Mouse (Mus musculus) left cerebral cortex, adult 2 months (tissue): ENCODE measurements around the gene Glce. TPM values are rescaled to one million over a fixed set of nuclear protein-coding genes. Genes with fewer than 3 reads are reported as not detected.

Source experiments
- DNase-seq, 2 experiments: peaks; one replicate each; pipeline ENCODE4 v3.0.0; 2021 to 2022; ENCODE audit warnings: low spot score in 2 of 2, mixed read lengths in 1 of 2; ENCODE audit errors: extremely low spot score in 1 of 2
- H3K27ac ChIP-seq: fragments of 200-600 bp; 2 replicates; pipeline ENCODE4 v1.8.1; 2022
- H3K4me3 ChIP-seq: fragments of 200-600 bp; 2 replicates; pipeline ENCODE4 v1.8.1; 2022
- CTCF ChIP-seq: fragments of 200-600 bp; IDR thresholded peaks from 2 replicates; pipeline ENCODE4 v1.8.1; 2022; ENCODE audit warnings: antibody characterized with exemption, mild to moderate bottlenecking, moderate library complexity
- intact Hi-C: fragments of 180-260 bp; cut with DNase I; formaldehyde crosslinking; loops from one replicate; pipeline ENCODE4 v1.15.1; 2025
- total RNA-seq, 2 experiments: library from RNA; stranded (reverse); gene quantifications; 2 replicates each; pipeline ENCODE4 v1.2.3; 2021

Glce gene
- total RNA-seq, 2 experiments from 2014 or later: 31.5 to 33.9 TPM

DNA sequence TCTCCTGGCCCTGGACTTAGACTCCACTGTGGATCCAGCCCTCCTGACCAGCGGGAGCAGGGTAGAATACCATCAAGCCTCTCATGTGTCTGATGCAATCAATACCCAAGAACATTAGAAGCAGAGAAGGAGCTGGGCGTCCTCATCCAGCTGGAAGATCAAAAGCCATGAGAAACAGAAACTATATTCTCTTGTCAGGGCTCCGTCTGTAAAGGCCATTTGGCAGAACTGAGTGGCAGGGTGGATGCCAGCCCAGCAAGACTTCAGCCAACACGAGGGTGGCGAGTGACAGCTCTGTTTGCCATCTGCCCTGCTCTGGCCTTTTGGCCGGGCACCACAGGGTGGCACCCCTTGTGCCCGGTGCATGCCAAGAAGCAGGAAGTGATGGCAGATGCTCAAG is 30.8 kb upstream of the Glce start:
- TF ChIP-seq CTCF: no peak
- no peak overlapping the region for H3K27ac ChIP-seq
- DNase-seq: no peak
- intact Hi-C loops: no loop called here
- H3K4me3 ChIP-seq: no peak overlapping the region

DNA sequence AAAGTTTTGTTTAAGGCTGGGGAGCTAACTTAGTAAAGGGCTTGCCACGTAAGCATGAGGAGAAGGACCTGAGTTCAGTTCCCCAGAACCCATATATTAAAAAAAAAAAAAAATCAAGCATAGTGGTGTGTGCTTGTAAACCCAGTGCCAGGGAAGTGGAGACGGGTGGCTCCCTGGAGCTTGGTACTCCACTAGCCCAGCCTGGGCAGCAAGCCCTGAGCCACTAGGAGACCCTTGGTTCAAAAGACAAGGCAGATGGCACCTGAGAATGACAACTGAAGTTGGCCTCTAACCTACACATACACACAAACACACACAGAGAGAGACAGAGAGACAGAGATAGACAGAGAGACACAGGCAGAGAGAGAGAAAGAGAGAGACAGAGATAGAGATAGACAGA is 30.1 kb upstream of the Glce start:
- TF ChIP-seq CTCF: no peak
- intact Hi-C loops: no loop called here
- Histone ChIP-seq H3K27ac (no peak overlapping the region), H3K4me3 (no peak overlapping the region)
- no peak for DNase-seq

GRCm38 (mm10) chr9:62145198-62145597 is 22.7 kb upstream of the Glce start:
- no peak overlapping the region for H3K4me3 ChIP-seq
- H3K27ac ChIP-seq: no peak overlapping the region
- intact Hi-C loops: no loop called here
- TF ChIP-seq CTCF: no peak
- DNase-seq: no peak

- no peak overlapping the region for H3K27ac ChIP-seq
- intact Hi-C loops: no loop called here
- no peak overlapping the region for H3K4me3 ChIP-seq
- no peak for TF ChIP-seq CTCF
- no peak for DNase-seq
Measured at GRCm38 (mm10) chr9:62143428-62143827, 21.0 kb upstream of the Glce start.

DNA sequence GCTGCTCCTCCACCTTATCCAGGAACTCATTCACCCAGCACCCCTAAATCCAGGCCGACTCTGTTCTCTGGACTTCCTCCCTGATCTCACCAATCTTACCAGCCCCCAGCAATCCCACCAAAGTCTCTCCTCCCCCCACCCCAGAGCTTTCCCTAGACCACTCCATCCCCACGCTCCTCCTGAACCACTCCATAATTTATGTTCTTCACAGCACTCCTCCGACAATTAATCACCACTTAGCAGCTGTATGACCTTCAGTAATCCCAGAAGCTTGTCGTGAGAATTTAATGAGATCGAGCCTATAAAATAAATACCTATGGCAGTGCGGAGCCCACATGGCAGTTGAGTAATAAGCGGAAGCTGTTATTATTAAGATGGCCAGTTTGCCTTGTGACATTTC is 16.6 kb upstream of the Glce start:
- intact Hi-C loops: loop anchor here (5.0 kb wide), 2 partner anchors 83 to 103 kb away; no protein-coding TSS in a partner anchor
- TF ChIP-seq CTCF: no peak
- no peak overlapping the region for H3K27ac ChIP-seq
- H3K4me3 ChIP-seq: no peak overlapping the region
- no peak for DNase-seq

GRCm38 (mm10) chr9:62137259-62137658 is 14.8 kb upstream of the Glce start:
- DNase-seq: peak; percentile 40 to 63
- peak overlapping the region; percentile 45; the same call in 1 of the 2 replicates for H3K27ac ChIP-seq
- TF ChIP-seq CTCF: no peak
- H3K4me3 ChIP-seq: no peak overlapping the region
- intact Hi-C loops: loop anchor here (5.0 kb wide), 2 partner anchors 85 to 105 kb away; no protein-coding TSS in a partner anchor

DNA sequence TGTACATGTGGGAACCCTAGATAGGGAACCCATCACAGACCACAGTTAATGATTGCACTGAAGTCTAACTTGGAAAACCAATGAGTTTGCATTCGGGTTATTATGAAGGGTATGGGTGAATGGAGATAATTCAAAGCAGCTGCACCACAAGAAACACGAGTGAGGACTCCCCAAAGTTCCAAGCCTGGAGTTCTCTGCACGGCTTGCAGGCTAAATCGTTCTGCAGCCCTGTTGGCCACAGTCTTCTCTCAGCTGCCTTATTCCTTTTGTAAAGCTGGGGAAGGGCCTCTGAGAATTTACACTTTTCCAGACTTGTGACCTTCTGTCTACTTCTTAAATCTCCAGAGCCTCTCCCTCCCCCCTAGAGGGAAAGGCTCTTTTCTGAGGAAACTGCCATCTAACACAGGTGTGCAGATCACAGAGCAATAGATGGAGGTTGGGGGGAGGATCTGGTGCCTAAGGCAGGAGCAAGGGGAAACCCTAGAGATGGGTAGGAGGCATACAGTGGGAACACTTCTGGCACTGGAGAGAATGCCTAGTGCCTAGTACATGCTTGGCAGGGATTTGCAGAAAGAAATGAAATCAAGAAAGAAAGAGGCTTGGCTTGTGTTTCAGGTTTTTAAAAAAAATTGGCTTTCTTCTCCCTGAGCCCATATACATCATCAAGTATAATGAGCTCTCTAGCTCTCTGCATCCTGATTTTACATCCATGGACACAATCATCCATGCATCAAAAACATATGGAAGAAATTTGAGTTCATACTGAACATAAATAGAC is 9.7 kb upstream of the Glce start:
- intact Hi-C loops: loop anchor here (5.0 kb wide), 1 partner anchor 95 kb away; no protein-coding TSS in a partner anchor
- no peak overlapping the region for H3K4me3 ChIP-seq
- no peak for TF ChIP-seq CTCF
- no peak for DNase-seq
- H3K27ac ChIP-seq: no peak overlapping the region

- DNase-seq: no peak
- TF ChIP-seq CTCF: no peak
- intact Hi-C loops: loop anchor here (5.0 kb wide), 1 partner anchor 93 kb away; no protein-coding TSS in a partner anchor
Measured at GRCm38 (mm10) chr9:62130746-62131145, 8.3 kb upstream of the Glce start.

DNA sequence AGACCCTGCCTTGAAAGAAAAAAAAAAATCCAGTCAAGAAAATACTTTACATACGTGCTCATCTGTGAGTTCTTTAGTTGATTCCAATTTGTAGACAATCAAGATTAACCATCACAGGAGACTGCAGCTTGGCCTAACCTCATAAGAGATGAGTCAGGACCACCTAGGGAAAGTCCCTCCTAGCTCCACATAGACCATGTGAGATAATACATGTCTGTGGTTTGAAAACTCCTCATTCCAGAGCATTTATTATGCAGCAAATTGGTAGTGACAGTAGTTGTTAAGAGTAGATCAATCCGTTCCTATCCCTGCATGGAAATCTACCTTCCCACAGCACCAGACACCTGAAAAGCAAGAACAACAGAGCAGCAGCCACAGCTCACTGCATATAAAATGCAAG is 5.6 kb upstream of the Glce start:
- intact Hi-C loops: no loop called here
- no peak for DNase-seq
- no peak overlapping the region for H3K27ac ChIP-seq
- no peak for TF ChIP-seq CTCF
- H3K4me3 ChIP-seq: no peak overlapping the region

More at GRCm38 (mm10) chr9:62130746-62131145, 8.3 kb upstream of the Glce start:
- Histone ChIP-seq H3K4me3 (no peak overlapping the region), H3K27ac (no peak overlapping the region)

- no peak for TF ChIP-seq CTCF
- H3K27ac ChIP-seq: no peak overlapping the region
- DNase-seq: no peak
- intact Hi-C loops: no loop called here
- no peak overlapping the region for H3K4me3 ChIP-seq
Measured at GRCm38 (mm10) chr9:62125986-62126575, 3.6 kb upstream of the Glce start.

GRCm38 (mm10) chr9:62124266-62124665 is 1.8 kb upstream of the Glce start:
- intact Hi-C loops: loop anchor here (5.0 kb wide), 4 partner anchors 82 to 177 kb away; partner anchors contain the start of gene Kif23
- TF ChIP-seq CTCF: no peak
- no peak overlapping the region for H3K4me3 ChIP-seq
- no peak overlapping the region for H3K27ac ChIP-seq
- DNase-seq: no peak

DNA sequence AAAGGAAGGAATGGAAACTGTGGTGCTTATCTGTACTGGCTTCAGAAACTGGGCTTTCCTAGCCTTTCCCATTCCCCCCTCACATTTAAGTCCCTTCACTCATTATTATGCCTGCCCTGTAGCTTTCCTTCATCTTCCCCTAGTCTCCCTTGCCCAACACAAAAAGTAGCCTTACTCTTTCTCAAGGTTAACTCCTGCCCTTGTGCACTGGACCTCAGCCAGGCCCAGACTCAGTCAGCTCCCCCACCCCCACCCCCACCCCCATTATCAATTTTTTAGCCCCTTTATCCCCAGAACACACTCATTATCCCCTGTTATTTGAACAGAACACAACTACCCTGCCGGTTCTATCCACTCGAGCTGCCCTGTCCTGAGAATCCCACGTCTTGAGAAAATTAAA is 1.0 kb upstream of the Glce start:
- intact Hi-C loops: loop anchor here (5.0 kb wide), 4 partner anchors 81 to 176 kb away; partner anchors contain the start of gene Kif23
- DNase-seq: no peak
- no peak for TF ChIP-seq CTCF
- Histone ChIP-seq H3K4me3 (peak overlapping the region; percentile 96), H3K27ac (peak overlapping the region; percentile 71)
